Mouse (Mus musculus) heart, adult 2 months (tissue): ENCODE measurements at regions not wholly inside any gene's neighbourhood (a gene's known extent, or its start where the extent isn't known, plus 50 kb on each side); places are given as distances from the start of the nearest gene placed in this dataset.

ENCODE experiments used
- CTCF ChIP-seq: fragments of 200-600 bp; IDR thresholded peaks from 2 replicates; pipeline ENCODE4 v1.8.1; 2022; ENCODE audit warnings: antibody characterized with exemption, mild to moderate bottlenecking, moderate library complexity
- POLR2A ChIP-seq: fragments of 200-500 bp; IDR thresholded peaks from 2 replicates; pipeline ENCODE4 v1.6.1; 2011; ENCODE audit warnings: mild to moderate bottlenecking, low read depth, low read length, control low read depth; ENCODE audit not compliant: insufficient read depth

DNA sequence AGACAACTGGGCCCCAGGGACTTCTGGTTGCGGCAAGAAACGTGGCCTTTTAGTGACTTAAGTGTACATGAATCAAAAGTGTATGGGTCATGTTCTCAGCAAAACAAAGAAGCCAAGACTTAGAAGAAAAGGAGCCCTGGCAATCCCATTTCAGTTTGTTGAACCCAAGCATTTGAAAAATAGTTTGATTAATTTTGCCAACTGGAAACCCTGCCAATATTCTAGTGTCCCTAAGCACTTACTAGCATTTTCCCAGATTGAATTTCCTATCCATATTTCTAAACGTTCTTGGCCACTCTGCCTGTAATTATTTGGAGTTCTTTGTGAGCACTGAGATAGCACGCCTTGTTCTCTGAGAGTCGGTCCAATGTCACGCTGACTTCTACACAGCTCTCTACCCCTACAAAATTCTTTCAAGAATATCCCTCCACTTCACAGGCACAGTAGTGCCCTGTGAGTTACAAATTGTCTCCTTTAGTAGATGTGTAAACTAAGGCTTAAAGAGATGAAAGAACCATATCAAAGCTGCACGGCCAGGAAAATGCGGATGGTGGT is 257.0 kb downstream of the Qk start:
- TF ChIP-seq CTCF (no peak), POLR2A (no peak)
